Mouse (Mus musculus) liver, embryonic 14.5 days (tissue): ENCODE measurements around the gene Mcfd2. TPM values are rescaled to one million over a fixed set of nuclear protein-coding genes. Genes with fewer than 3 reads are reported as not detected.

Source experiments
- ATAC-seq: fragments of 200-750 bp; cut with Nextera tagmentation; 2 replicates; pipeline ENCODE4 v1.8.0; 2017; ENCODE audit warnings: moderate number of reproducible peaks, mild to moderate bottlenecking, moderate library complexity; ENCODE audit not compliant: insufficient read depth
- DNase-seq, 3 experiments: peaks; one replicate each; pipeline ENCODE4 v3.0.0-alpha.2; 2012 to 2013; ENCODE audit warnings: low read depth in 3 of 3, low spot score in 3 of 3
- H3K27ac ChIP-seq: fragments of 300-500 bp; sonication (generic); 2 replicates; pipeline ENCODE4 v1.5.1; 2014; ENCODE audit warnings: moderate library complexity, mild to moderate bottlenecking, control low read depth, inconsistent platforms
- H3K27me3 ChIP-seq: fragments of 300-500 bp; sonication (generic); 2 replicates; pipeline ENCODE4 v1.6.1; 2014; ENCODE audit warnings: mild to moderate bottlenecking, low read length, moderate library complexity; ENCODE audit not compliant: control insufficient read depth, insufficient read depth
- H3K36me3 ChIP-seq: fragments of 300-500 bp; sonication (generic); replicated peaks from 2 replicates; pipeline ENCODE4 v1.6.1; 2014; ENCODE audit warnings: low read depth; ENCODE audit not compliant: control insufficient read depth, insufficient read depth
- H3K4me1 ChIP-seq, 2 experiments: fragments of 200-500 bp in 1 of 2; fragments of 300-500 bp in 1 of 2; sonication (generic) in 1 of 2; replicated peaks; 2 replicates each; pipeline ENCODE4 v1.6.1; 2012 to 2014; ENCODE audit warnings: antibody characterized with exemption in 1 of 2, inconsistent platforms in 1 of 2, low read length in 1 of 2; ENCODE audit not compliant: control insufficient read depth in 2 of 2, insufficient read depth in 2 of 2
- H3K4me2 ChIP-seq: fragments of 300-500 bp; sonication (generic); 2 replicates; pipeline ENCODE4 v1.6.1; 2014; ENCODE audit warnings: low read depth, mild to moderate bottlenecking, control low read depth, moderate library complexity
- H3K4me3 ChIP-seq, 2 experiments: fragments of 200-500 bp in 1 of 2; fragments of 300-500 bp in 1 of 2; sonication (generic) in 1 of 2; 2 replicates each; pipeline ENCODE4 v1.5.1; 2012 to 2014; ENCODE audit warnings: low read depth in 2 of 2, low read length in 2 of 2, mild to moderate bottlenecking in 2 of 2, control low read depth in 1 of 2, inconsistent platforms in 1 of 2, moderate library complexity in 1 of 2; ENCODE audit not compliant: insufficient read depth in 1 of 2
- H3K9ac ChIP-seq: fragments of 300-500 bp; sonication (generic); replicated peaks from 2 replicates; pipeline ENCODE4 v1.6.1; 2014; ENCODE audit warnings: mild to moderate bottlenecking, control low read depth, moderate library complexity
- H3K9me3 ChIP-seq: fragments of 300-500 bp; sonication (generic); 2 replicates; pipeline ENCODE4 v1.6.1; 2016; ENCODE audit warnings: low read length, mixed read lengths; ENCODE audit not compliant: control insufficient read depth
- CTCF ChIP-seq: IDR thresholded peaks from 2 replicates; pipeline ENCODE4 v1.5.1; 2016; ENCODE audit warnings: antibody characterized with exemption, low read depth, control low read depth
- EP300 ChIP-seq: IDR thresholded peaks from 2 replicates; pipeline ENCODE4 v1.6.1; 2016; ENCODE audit warnings: antibody characterized with exemption, low read depth
- WGBS: fragments of 180-500 bp; shearing (Covaris S2); extraction: QIAGEN DNeasy Blood & Tissue Kit; methylation state at CpG from one replicate; pipeline ENCODE4 v1.1.7; 2014; ENCODE audit not compliant: insufficient replicate concordance; 5-methylcytosine and 5-hydroxymethylcytosine counted together
- polyA plus RNA-seq, 2 experiments: library from polyadenylated mRNA; depleted of rRNA in 1 of 2; stranded (reverse) in 1 of 2; unstranded in 1 of 2; fragments of >200 nt; fragmentation: Nextera tagmentation in 1 of 2; extraction: Ambion mirVana in 1 of 2; gene quantifications; 2 replicates each; pipeline versions ENCODE4 v1.2.1 to v1.2.3; 2012 to 2014

Mcfd2 gene
- polyA plus RNA-seq, 2 experiments, result 32.2 to 54.9 TPM

DNA sequence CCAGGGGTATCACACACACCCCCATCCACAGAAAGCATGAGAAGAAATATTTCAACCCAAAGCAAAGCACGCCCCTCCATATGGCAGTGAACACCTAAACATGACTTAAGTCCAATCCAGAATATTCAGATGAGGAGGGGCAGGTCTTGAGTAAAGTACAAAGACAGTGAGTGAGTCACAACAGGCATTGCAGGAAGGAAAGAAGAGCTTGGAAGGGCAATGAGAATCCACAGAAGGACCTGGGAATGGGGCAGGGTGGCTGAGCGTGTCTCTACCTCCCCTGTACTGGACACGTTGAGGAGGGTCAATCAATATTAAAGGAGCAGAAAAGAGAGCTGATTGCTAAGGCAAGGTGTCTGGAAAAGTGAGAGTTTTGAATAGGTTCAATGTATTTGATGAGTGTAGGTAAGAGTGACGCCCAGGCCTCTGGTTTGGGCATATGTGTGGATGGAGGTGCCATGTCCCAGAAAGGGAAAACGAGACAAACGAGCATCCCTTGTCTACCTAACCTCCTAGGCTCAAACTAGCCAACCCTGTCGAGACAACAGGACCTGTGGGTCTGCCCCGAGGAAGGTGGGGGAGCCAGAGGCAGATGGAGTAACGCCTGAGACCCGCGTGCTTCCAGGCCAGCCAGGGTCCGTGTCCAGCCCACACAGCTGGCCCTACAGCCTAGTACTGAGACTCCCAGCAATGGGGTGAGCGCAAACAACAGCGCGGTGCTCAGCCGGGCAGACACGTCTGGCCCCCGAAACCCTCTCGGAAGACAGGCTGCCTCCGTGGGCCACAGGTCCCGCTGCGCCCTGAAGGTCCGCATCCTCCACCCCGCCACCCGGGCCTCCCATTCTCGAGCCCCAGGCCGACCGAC lies 576 bp downstream of the Mcfd2 start:
- peak overlapping the region; percentile 73 for H3K9ac ChIP-seq
- H3K36me3 ChIP-seq, result no peaks in the 10 kb centered on the region
- H3K4me1 ChIP-seq, result peaks cover 0 to 21% of the 10 kb centered on the region in 2 experiments; a peak in 3 of 4 replicates
- no peak for TF ChIP-seq CTCF
- TF ChIP-seq EP300, result no peak
- 7% methylated on average over 28 of the region's 28 CpGs for WGBS
- peak overlapping the region; percentile 60 to 63 for H3K4me3 ChIP-seq
- ATAC-seq, result peak; percentile 67
- H3K9me3 ChIP-seq, result no peaks in the 10 kb centered on the region
- no peak overlapping the region for H3K27ac ChIP-seq
- peak overlapping the region; percentile 77 for H3K4me2 ChIP-seq
- DNase-seq, result no peak
- H3K27me3 ChIP-seq, result no peaks in the 10 kb centered on the region

GRCm38 (mm10) chr17:87264054-87264830 lies 1.5 kb downstream of the Mcfd2 start:
- Histone ChIP-seq H3K9ac (no peak overlapping the region), H3K36me3 (no peaks in the 10 kb centered on the region), H3K4me2 (peak overlapping the region; percentile 77), H3K4me1 (peaks cover 0 to 21% of the 10 kb centered on the region in 2 experiments; a peak in 3 of 4 replicates), H3K27me3 (no peaks in the 10 kb centered on the region), H3K4me3 (peak overlapping the region in 1 of 2 experiments; percentile 60; a peak in 2 of 4 replicates), H3K27ac (no peak overlapping the region), H3K9me3 (no peaks in the 10 kb centered on the region)
- no peak for ATAC-seq
- TF ChIP-seq CTCF (no peak), EP300 (no peak)
- WGBS, result 64% methylated on average over 11 of the region's 11 CpGs
- DNase-seq, result no peak

DNA sequence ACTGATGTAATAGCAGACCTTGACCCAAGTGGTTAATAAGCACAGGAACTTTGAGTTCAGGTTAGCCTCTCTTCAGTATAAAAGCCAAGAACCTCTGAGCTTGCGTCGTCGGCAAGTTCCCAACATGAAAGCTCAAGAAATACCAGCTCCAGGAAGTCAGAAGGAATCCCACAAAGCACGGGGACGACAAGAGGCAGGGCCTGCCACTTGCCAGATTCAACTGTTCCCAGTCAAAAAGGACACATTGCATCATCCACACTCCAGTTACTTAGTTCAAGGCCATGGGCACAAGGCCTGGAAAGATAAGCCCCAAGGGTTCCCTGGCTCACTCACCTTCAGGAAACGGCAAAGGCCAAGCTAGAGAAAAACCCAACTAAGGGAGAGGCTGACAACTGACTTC lies 2.3 kb downstream of the Mcfd2 start:
- peaks cover 0 to 21% of the 10 kb centered on the region in 2 experiments; a peak in 3 of 4 replicates for H3K4me1 ChIP-seq
- H3K27me3 ChIP-seq, result no peaks in the 10 kb centered on the region
- peak overlapping the region; percentile 77 for H3K4me2 ChIP-seq
- DNase-seq (no peak), ATAC-seq (no peak)
- H3K27ac ChIP-seq, result no peak overlapping the region
- no peak for TF ChIP-seq CTCF
- TF ChIP-seq EP300, result no peak
- 49% methylated on average over 6 of the region's 6 CpGs for WGBS
- no peaks in the 10 kb centered on the region for H3K36me3 ChIP-seq
- no peak overlapping the region for H3K4me3 ChIP-seq
- H3K9ac ChIP-seq, result no peak overlapping the region
- H3K9me3 ChIP-seq, result no peaks in the 10 kb centered on the region

GRCm38 (mm10) chr17:87255672-87256071 lies 10.1 kb downstream of the Mcfd2 start:
- 74% methylated on average over 16 of the region's 16 CpGs for WGBS

GRCm38 (mm10) chr17:87254384-87254783 lies 11.4 kb downstream of the Mcfd2 start:
- 74% methylated on average over 8 of the region's 8 CpGs for WGBS
- no peaks in the 10 kb centered on the region for H3K4me1 ChIP-seq
- ATAC-seq (no peak), DNase-seq (no peak)
- H3K9me3 ChIP-seq, result no peaks in the 10 kb centered on the region
- no peak overlapping the region for H3K9ac ChIP-seq
- H3K4me3 ChIP-seq, result no peak overlapping the region
- no peaks in the 10 kb centered on the region for H3K27me3 ChIP-seq
- no peaks in the 10 kb centered on the region for H3K36me3 ChIP-seq
- H3K27ac ChIP-seq, result no peak overlapping the region
- no peak for TF ChIP-seq EP300
- TF ChIP-seq CTCF, result no peak
- no peak overlapping the region for H3K4me2 ChIP-seq

More at GRCm38 (mm10) chr17:87255672-87256071, 10.1 kb downstream of the Mcfd2 start:
- Histone ChIP-seq H3K4me2 (no peak overlapping the region), H3K4me1 (no peaks in the 10 kb centered on the region), H3K27me3 (no peaks in the 10 kb centered on the region), H3K9me3 (no peaks in the 10 kb centered on the region), H3K36me3 (no peaks in the 10 kb centered on the region), H3K9ac (no peak overlapping the region), H3K27ac (no peak overlapping the region), H3K4me3 (no peak overlapping the region)
- TF ChIP-seq CTCF (no peak), EP300 (no peak)
- DNase-seq, result no peak
- ATAC-seq, result no peak
